Mouse (Mus musculus) stomach, postnatal 0 days (tissue): ENCODE results near the gene Tmem210. TPM values are rescaled to one million over a fixed set of nuclear protein-coding genes. Genes with fewer than 3 reads are reported as not detected.

ENCODE experiments used
- ATAC-seq: fragments of 200-750 bp; cut with Nextera tagmentation; 2 replicates; pipeline ENCODE4 v1.8.0; 2017; ENCODE audit not compliant: low FRiP score, low TSS enrichment
- DNase-seq: peaks from one replicate; pipeline ENCODE4 v3.0.0-alpha.2; 2016; ENCODE audit warnings: low spot score
- H3K27ac ChIP-seq: fragments of 300-500 bp; sonication (generic); replicated peaks from 2 replicates; pipeline ENCODE4 v1.5.1; 2014; ENCODE audit warnings: mild to moderate bottlenecking, control low read depth
- H3K27me3 ChIP-seq: fragments of 300-500 bp; sonication (generic); 2 replicates; pipeline ENCODE4 v1.6.1; 2014; ENCODE audit warnings: low read length; ENCODE audit not compliant: control insufficient read depth, insufficient read depth
- H3K36me3 ChIP-seq: fragments of 300-500 bp; sonication (generic); 2 replicates; pipeline ENCODE4 v1.6.1; 2014; ENCODE audit warnings: low read length, mixed read lengths; ENCODE audit not compliant: control insufficient read depth, insufficient read depth
- H3K4me1 ChIP-seq: fragments of 300-500 bp; sonication (generic); replicated peaks from 2 replicates; pipeline ENCODE4 v1.6.1; 2014; ENCODE audit warnings: antibody characterized with exemption; ENCODE audit not compliant: control insufficient read depth, insufficient read depth
- H3K4me2 ChIP-seq: fragments of 300-500 bp; sonication (generic); replicated peaks from 2 replicates; pipeline ENCODE4 v1.6.1; 2014; ENCODE audit warnings: low read depth, mild to moderate bottlenecking, control low read depth, moderate library complexity
- H3K4me3 ChIP-seq: fragments of 300-500 bp; sonication (generic); 2 replicates; pipeline ENCODE4 v1.5.1; 2014; ENCODE audit warnings: low read depth, low read length, control low read depth
- H3K9ac ChIP-seq: fragments of 300-500 bp; sonication (generic); 2 replicates; pipeline ENCODE4 v1.6.1; 2014; ENCODE audit warnings: mild to moderate bottlenecking, low read length, control low read depth, mixed read lengths
- H3K9me3 ChIP-seq: fragments of 300-500 bp; sonication (generic); 2 replicates; pipeline ENCODE4 v1.6.1; 2016; ENCODE audit warnings: low read length; ENCODE audit not compliant: control insufficient read depth
- CTCF ChIP-seq: IDR thresholded peaks from 2 replicates; pipeline ENCODE4 v1.5.1; 2016; ENCODE audit warnings: antibody characterized with exemption, low read depth, mild to moderate bottlenecking, moderate library complexity
- EP300 ChIP-seq: optimal IDR thresholded peaks from 2 replicates; pipeline ENCODE3; 2016; ENCODE audit warnings: antibody characterized with exemption
- WGBS: fragments of 180-500 bp; shearing (Covaris S2); extraction: QIAGEN DNeasy Blood & Tissue Kit; methylation state at CpG from one replicate; pipeline ENCODE4 v1.1.7; 2014; 5-methylcytosine and 5-hydroxymethylcytosine counted together
- polyA plus RNA-seq: library from polyadenylated mRNA; unstranded; fragments of >200 nt; fragmentation: Nextera tagmentation; extraction: Ambion mirVana; gene quantifications from 2 replicates; pipeline ENCODE4 v1.2.1, GENCODE M21; 2015

Gene Tmem210
- polyA plus RNA-seq, 1 experiment from 2014 or later = not detected

- peak within 1 kb of the TSS; percentile 69 for H3K9ac ChIP-seq
- peak within 1 kb of the TSS; percentile 45 for H3K4me3 ChIP-seq
- under 1% methylated on average over 38 of the region's 59 CpGs for WGBS
- H3K36me3 ChIP-seq = peaks cover 2% of the 10 kb centered on the region; the same call in 1 of the 2 replicates
- no peaks in the 10 kb centered on the region for H3K27me3 ChIP-seq
- H3K27ac ChIP-seq = peak within 1 kb of the TSS; percentile 91
- no peaks in the 10 kb centered on the region for H3K9me3 ChIP-seq
- DNase-seq (peak; percentile 56), ATAC-seq (no peak)
- peak within 1 kb of the TSS; percentile 78 for H3K4me2 ChIP-seq
- TF ChIP-seq CTCF (no peak), EP300 (no peak)
- H3K4me1 ChIP-seq = peaks cover 7% of the 10 kb centered on the region
Measured at GRCm38 (mm10) chr2:25242101-25242506, 45.8 kb upstream of the Tmem210 start, which contains the start of the genes Rnf208 and Cysrt1. Gene Rnf208 (plus strand): TSS chr2:25242255. Gene Cysrt1 (minus strand): TSS chr2:25242452.

GRCm38 (mm10) chr2:25243342-25243741, 44.6 kb upstream of the Tmem210 start:
- Histone ChIP-seq H3K36me3 (peaks cover 7% of the 10 kb centered on the region; the same call in 1 of the 2 replicates), H3K27ac (no peak overlapping the region), H3K9me3 (no peaks in the 10 kb centered on the region), H3K4me1 (peaks cover 7% of the 10 kb centered on the region), H3K27me3 (no peaks in the 10 kb centered on the region), H3K4me3 (no peak overlapping the region), H3K9ac (no peak overlapping the region), H3K4me2 (no peak overlapping the region)
- 70% methylated on average over 8 of the region's 8 CpGs for WGBS
- DNase-seq (no peak), ATAC-seq (no peak)
- no peak for TF ChIP-seq CTCF
- TF ChIP-seq EP300 = no peak

DNA sequence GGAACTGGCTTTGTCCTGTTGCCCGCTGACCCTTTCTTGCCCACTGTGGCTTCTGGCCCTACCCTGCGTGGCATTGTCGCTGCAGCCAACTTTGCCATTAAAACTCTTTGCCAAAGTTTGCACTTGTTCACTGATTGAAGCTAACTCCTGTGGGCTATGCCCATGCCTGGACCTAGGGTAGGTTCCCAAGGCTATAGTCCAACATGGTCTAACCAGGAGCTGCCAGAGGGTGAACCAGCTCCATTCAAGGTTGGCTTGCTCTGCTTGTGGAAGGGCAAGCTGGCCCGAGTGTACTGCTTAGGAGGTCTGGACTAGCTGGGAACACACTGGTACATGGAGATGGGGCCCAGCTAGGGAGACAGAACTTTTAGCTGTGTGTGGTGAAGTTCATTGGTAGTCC, 43.8 kb upstream of the Tmem210 start:
- Histone ChIP-seq H3K27ac (no peak overlapping the region), H3K36me3 (peaks cover 8% of the 10 kb centered on the region; the same call in 1 of the 2 replicates), H3K4me2 (no peak overlapping the region), H3K4me1 (peaks cover 7% of the 10 kb centered on the region), H3K27me3 (no peaks in the 10 kb centered on the region), H3K9me3 (no peaks in the 10 kb centered on the region), H3K9ac (no peak overlapping the region), H3K4me3 (no peak overlapping the region)
- no peak for TF ChIP-seq EP300
- TF ChIP-seq CTCF = no peak
- no peak for DNase-seq
- WGBS = 86% methylated on average over 4 of the region's 4 CpGs
- ATAC-seq = no peak

DNA sequence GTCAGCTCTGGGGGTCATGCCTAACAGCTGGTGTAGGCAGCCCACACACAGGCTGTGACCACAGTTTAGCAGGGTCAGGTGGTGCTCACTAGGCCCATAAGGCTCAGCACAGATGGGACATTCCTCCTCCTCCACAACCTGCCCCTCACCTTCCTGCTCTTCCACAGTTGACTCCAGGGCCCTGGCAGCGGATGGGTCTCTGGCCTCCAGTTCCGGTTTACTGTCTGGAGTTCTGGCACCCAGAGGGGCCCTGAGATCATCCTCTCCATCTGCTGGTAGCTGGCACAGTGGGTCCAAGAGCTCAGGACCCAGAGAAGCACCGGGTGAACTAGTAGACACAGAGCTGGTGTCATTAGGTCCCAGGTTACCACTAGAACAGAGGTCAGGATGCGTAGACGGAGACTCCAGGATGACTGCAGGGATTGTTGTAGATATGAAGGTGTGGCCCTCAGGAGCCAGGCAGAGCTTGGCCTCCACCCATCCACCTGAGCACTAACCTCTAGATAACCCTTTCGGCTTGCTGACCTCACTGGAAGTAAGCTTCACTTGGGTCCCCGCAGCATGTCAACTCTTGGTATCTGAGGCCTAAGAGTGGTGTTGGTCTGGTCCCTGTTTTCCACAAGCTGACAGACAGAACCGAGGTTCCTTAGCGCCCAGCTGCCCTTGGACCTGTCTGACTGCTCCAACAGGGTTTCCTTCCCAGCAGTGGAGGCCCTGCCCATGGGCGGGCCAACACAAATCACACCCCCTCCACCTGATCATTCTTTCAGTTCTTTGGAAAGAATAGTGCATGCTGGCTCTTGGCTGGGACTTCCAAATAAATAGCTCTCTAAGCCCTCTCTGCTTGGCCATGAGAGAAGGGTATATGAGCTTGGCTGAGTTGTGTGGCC, 41.5 kb upstream of the Tmem210 start, which contains the start of gene AL732309.1:
TSS of gene AL732309.1 (minus strand) at position 681 of the 890 bp plus-strand sequence.
- Histone ChIP-seq H3K27ac (peak within 1 kb of the TSS; percentile 87), H3K4me3 (0 out of 2 replicates have a peak within 1 kb of the TSS, but pooled peaks have one; percentile 8), H3K4me2 (peak within 1 kb of the TSS; percentile 35), H3K9me3 (no peaks in the 10 kb centered on the region), H3K36me3 (peaks cover 17% of the 10 kb centered on the region), H3K9ac (peak within 1 kb of the TSS; percentile 24), H3K27me3 (no peaks in the 10 kb centered on the region), H3K4me1 (peaks cover 4% of the 10 kb centered on the region)
- peak; percentile 63 for TF ChIP-seq EP300
- no peak for TF ChIP-seq CTCF
- ATAC-seq = peak; percentile 78
- 65% methylated on average over 10 of the region's 10 CpGs for WGBS
- peak; percentile 82 for DNase-seq

- no peak for TF ChIP-seq EP300
- peak; percentile 72 for TF ChIP-seq CTCF
- peak; percentile 50 for DNase-seq
- 85% methylated on average over 1 of the region's 1 CpGs for WGBS
- Histone ChIP-seq H3K4me1 (no peaks in the 10 kb centered on the region), H3K27ac (no peak overlapping the region), H3K4me3 (no peak overlapping the region), H3K9ac (no peak overlapping the region), H3K36me3 (peaks cover 18% of the 10 kb centered on the region), H3K27me3 (no peaks in the 10 kb centered on the region), H3K9me3 (no peaks in the 10 kb centered on the region), H3K4me2 (no peak overlapping the region)
- ATAC-seq = peak; percentile 11; the same call in 1 of the 2 replicates
Measured at GRCm38 (mm10) chr2:25252331-25252730, 35.6 kb upstream of the Tmem210 start.
